Mouse (Mus musculus) kidney, postnatal 0 days (tissue): ENCODE results near the gene Mcrip2. TPM values are rescaled to one million over a fixed set of nuclear protein-coding genes. Genes with fewer than 3 reads are reported as not detected.

Experiments
- ATAC-seq: fragments of 200-750 bp; cut with Nextera tagmentation; replicated peaks from 2 replicates; pipeline ENCODE4 v1.8.0; 2017; ENCODE audit warnings: low read depth, moderate number of reproducible peaks, moderate TSS enrichment, moderate library complexity; ENCODE audit not compliant: low FRiP score
- DNase-seq: peaks from one replicate; pipeline ENCODE4 v3.0.0-alpha.2; 2016; ENCODE audit warnings: low spot score
- H3K27ac ChIP-seq: fragments of 300-500 bp; sonication (generic); 2 replicates; pipeline ENCODE4 v1.5.1; 2014; ENCODE audit warnings: mild to moderate bottlenecking
- H3K27me3 ChIP-seq: fragments of 300-500 bp; sonication (generic); 2 replicates; pipeline ENCODE4 v1.6.1; 2014; ENCODE audit warnings: low read length, mixed read lengths; ENCODE audit not compliant: insufficient read depth
- H3K36me3 ChIP-seq: fragments of 300-500 bp; sonication (generic); 2 replicates; pipeline ENCODE4 v1.6.1; 2014; ENCODE audit warnings: low read length, mixed read lengths; ENCODE audit not compliant: insufficient read depth
- H3K4me1 ChIP-seq: fragments of 300-500 bp; sonication (generic); replicated peaks from 2 replicates; pipeline ENCODE4 v1.6.1; 2014; ENCODE audit warnings: antibody characterized with exemption, low read length, mixed read lengths; ENCODE audit not compliant: insufficient read depth
- H3K4me2 ChIP-seq: fragments of 300-500 bp; sonication (generic); 2 replicates; pipeline ENCODE4 v1.6.1; 2014; ENCODE audit warnings: mild to moderate bottlenecking, low read length, moderate library complexity, mixed read lengths
- H3K4me3 ChIP-seq: fragments of 300-500 bp; sonication (generic); replicated peaks from 2 replicates; pipeline ENCODE4 v1.5.1; 2014; ENCODE audit warnings: low read depth, low read length
- H3K9ac ChIP-seq: fragments of 300-500 bp; sonication (generic); 2 replicates; pipeline ENCODE4 v1.6.1; 2014; ENCODE audit warnings: low read depth, low read length
- H3K9me3 ChIP-seq: fragments of 300-500 bp; sonication (generic); replicated peaks from 2 replicates; pipeline ENCODE4 v1.6.1; 2016; ENCODE audit warnings: low read length, inconsistent platforms, mixed read lengths
- CTCF ChIP-seq: IDR thresholded peaks from 2 replicates; pipeline ENCODE4 v1.5.1; 2016; ENCODE audit warnings: antibody characterized with exemption, low read depth, mild to moderate bottlenecking, moderate library complexity
- whole genome bisulfite sequencing: fragments of 180-500 bp; shearing (Covaris S2); extraction: QIAGEN DNeasy Blood & Tissue Kit; methylation state at CpG from one replicate; pipeline ENCODE4 v1.1.7; 2014; 5-methylcytosine and 5-hydroxymethylcytosine counted together
- polyA plus RNA-seq: library from polyadenylated mRNA; unstranded; fragments of >200 nt; fragmentation: Nextera tagmentation; extraction: Ambion mirVana; gene quantifications from 2 replicates; pipeline ENCODE4 v1.2.1, GENCODE M21; 2015

Gene Mcrip2
- polyA plus RNA-seq, 1 experiment from 2014 or later, result 138 TPM

DNA sequence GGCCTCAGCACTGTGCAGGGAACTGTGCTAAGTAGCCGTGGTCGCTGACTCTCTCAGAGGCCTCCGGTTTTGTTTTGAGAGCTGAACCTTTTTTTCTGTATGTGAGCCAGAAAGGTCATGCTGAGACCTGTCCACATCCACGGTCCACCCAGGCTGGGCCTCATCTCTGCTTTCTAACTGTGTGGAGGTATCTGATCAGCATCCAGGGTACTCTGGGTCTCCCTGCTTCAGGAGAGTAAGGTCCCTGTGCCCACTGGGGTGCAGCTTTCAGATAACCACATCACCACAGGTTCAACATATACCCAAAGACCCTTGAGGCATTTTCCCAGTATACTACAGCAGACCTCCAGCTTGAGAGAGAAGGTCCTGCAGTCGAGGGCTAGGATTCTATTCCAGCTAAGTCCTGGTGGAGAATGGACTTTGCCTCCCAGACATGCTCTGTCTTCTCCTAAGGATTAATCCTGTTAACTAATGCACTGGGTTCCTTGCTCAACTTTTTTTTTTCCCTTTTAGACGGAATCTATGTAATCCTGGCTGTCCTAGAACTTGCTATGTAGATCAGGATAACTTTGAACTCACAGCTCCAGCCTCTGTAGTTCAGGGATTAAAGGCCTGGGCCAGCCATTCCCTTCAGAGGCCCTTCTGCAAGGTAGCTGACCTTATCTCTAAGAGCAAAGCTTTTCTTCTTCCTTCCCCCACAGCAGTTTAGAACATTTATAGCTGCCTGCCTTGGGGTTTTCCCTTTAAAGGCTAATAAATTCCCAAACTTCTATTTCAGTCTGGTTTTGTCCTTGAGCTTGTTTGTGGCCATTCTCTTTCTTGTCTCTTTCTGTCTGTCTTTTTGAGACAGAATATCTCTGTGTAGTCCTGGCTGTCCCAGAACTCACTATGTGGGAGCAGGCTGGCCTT is 6.6 kb downstream of the Mcrip2 start:
- H3K27me3 ChIP-seq, result no peaks in the 10 kb centered on the region
- 10% methylated on average over 6 of the region's 6 CpGs for WGBS
- peak overlapping the region; percentile 82 for H3K27ac ChIP-seq
- peaks cover 5% of the 10 kb centered on the region for H3K4me1 ChIP-seq
- H3K4me2 ChIP-seq, result peak overlapping the region; percentile 96
- no peak for TF ChIP-seq CTCF
- H3K9me3 ChIP-seq, result no peaks in the 10 kb centered on the region
- peak; percentile 6; the same call in 1 of the 2 replicates for ATAC-seq
- peak overlapping the region; percentile 71 for H3K9ac ChIP-seq
- DNase-seq, result no peak
- H3K36me3 ChIP-seq, result no peaks in the 10 kb centered on the region
- peak overlapping the region; percentile 65 for H3K4me3 ChIP-seq

DNA sequence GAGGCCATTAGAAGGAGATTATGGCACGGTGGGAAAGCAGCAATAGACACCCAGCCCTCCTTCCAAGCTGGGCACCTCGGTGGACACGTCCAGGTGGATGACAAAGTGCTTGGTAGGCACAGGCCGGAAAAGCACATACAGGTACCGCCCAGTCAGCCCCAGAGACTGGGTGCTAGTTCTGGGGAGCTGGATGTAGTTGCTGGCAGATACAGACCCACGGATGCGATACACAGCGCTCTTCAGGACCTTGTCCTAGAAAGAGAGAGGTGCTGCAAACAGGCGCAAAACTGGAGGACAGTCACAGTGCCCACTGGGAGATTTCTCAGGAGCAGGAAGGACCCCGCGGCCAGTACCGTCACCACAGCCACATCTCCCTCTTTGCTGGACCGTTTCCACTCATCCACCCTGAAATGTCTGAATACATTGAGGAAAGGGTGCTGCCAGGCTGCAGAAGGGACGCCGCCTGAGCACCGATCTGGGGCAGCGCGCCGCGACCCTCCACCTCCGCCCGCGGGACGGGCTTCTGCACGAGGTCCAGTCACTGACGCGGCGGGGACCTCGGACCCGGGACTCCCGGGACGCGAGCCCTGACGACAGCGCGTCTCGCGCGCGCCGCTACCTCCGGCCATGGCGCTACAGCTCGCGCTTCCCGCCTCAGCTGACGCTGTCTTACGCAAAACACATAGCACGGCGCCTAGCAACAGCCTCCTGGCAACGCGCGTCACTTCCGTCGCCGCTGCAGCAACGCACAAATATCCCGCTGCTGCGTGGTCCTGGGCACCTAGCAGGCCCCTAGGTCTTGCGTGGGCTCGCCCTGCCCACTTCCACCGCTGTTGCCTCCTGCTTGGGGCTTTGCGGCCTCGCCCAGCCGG is 7.5 kb downstream of the Mcrip2 start, which contains the start of gene Wdr90:
Wdr90 (minus strand) TSS at position 670 of the 872 bp plus-strand sequence.
- Histone ChIP-seq H3K27ac (peak within 1 kb of the TSS; percentile 82), H3K9ac (peak within 1 kb of the TSS; percentile 71), H3K4me1 (peaks cover 5% of the 10 kb centered on the region), H3K27me3 (no peaks in the 10 kb centered on the region), H3K4me2 (peak within 1 kb of the TSS; percentile 96), H3K36me3 (no peaks in the 10 kb centered on the region), H3K4me3 (peak within 1 kb of the TSS; percentile 65), H3K9me3 (no peaks in the 10 kb centered on the region)
- DNase-seq, result peak; percentile 95
- 2% methylated on average over 65 of the region's 65 CpGs for WGBS
- TF ChIP-seq CTCF, result peak; percentile 30; the same call in 1 of the 2 replicates
- peak; percentile 86 for ATAC-seq

DNA sequence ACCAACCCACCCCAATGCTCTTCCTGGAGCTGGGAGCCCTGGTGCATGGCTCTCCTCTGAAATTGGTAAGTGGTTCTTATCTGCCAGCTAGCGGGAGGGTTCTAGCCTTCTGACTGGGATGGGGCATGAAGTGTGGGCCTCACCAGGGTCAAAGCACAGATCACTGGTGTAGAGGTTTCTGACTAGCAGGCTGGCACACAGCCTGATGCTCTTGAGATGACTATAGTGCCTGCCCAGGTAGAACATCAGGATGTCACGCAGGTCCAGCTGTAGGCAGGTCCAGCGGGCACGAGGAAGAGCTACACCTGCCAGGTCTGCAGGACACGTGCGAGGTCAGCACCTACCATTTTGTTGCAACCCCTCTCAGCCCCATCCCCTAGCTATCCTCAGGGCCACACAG is 8.3 kb downstream of the Mcrip2 start:
- peak overlapping the region; percentile 65; the same call in 1 of the 2 replicates for H3K4me3 ChIP-seq
- peak overlapping the region; percentile 71; the same call in 1 of the 2 replicates for H3K9ac ChIP-seq
- WGBS, result 90% methylated on average over 6 of the region's 6 CpGs
- 0 out of 2 replicates have a peak, but pooled peaks cover 6% of the 10 kb centered on the region for H3K36me3 ChIP-seq
- no peak for TF ChIP-seq CTCF
- H3K4me2 ChIP-seq, result no peak overlapping the region; the same call in 1 of the 2 replicates
- peaks cover 5% of the 10 kb centered on the region for H3K4me1 ChIP-seq
- H3K27ac ChIP-seq, result no peak overlapping the region
- no peaks in the 10 kb centered on the region for H3K9me3 ChIP-seq
- ATAC-seq (no peak), DNase-seq (no peak)
- H3K27me3 ChIP-seq, result no peaks in the 10 kb centered on the region

DNA sequence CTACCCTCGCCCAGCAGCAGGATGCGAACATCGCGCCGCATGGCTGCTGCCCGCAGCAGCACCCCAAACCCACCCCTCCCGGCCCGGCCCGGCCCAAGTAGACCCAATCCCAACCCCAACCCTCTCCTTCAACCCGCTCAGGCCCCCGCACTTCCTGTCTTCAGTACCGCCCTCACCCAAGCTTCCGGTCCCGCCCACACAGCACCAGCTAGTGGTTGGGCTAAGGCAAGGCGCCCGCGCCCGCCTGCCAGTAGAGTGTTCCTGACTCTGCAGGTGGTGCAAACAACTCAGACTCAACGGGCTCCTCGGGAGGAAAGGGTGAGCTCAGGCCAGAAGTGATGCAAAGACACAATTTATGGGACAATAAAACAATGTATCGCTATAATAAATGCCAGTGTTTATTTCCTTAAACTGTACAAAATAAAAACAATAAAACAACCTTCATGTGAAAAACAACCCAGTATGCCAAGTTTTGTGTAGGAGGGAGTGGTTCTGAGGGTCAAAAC is 24.1 kb downstream of the Mcrip2 start, which contains the start of gene Rhot2:
Rhot2 (minus strand) TSS at position 456 of the 506 bp plus-strand sequence.
- Histone ChIP-seq H3K36me3 (peaks cover 32% of the 10 kb centered on the region), H3K4me3 (peak within 1 kb of the TSS; percentile 86), H3K9me3 (no peaks in the 10 kb centered on the region), H3K27me3 (no peaks in the 10 kb centered on the region), H3K4me1 (peaks cover 5% of the 10 kb centered on the region), H3K27ac (peak within 1 kb of the TSS; percentile 89), H3K4me2 (peak within 1 kb of the TSS; percentile 98), H3K9ac (peak within 1 kb of the TSS; percentile 84)
- peak; percentile 91 for ATAC-seq
- peak; percentile 97 for DNase-seq
- TF ChIP-seq CTCF, result peak; percentile 77
- WGBS, result 1% methylated on average over 21 of the region's 21 CpGs

DNA sequence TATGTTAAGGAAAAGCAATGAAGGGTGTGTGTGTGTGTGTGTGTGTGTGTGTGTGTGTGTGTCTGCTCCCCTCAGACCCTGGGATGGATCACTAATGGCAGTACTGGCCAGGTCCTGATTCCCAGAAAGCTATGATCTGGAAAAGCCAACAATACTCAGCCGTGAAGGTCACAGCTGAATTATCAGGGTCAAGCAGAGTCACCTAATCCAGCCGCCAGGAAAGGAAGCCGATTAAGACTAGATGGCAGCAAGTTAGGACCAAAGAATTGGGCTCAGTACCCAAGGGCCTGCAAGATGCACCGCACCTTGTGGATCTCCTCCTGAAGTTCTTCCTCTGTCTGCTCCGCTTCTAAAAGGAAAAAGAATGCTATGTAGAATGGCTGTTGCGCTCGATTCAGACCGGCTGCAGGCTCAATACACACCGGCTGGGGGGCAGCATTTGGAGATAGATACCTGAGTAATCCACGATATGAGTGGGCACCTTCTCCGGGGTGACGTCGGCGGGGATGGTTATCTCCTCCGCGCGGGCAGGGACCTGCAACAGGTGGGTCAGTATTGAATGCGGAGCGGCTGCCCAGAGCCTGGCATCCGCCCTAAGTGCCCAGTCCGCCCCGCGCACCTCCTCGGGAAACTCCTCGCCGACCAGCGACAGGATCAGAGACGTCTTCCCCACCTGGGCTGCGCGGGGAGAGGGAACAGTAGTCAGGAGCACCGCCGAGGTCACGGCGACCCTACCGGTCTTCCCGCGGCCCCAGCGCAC is 24.7 kb downstream of the Mcrip2 start:
- no peaks in the 10 kb centered on the region for H3K9me3 ChIP-seq
- WGBS, result 1% methylated on average over 31 of the region's 38 CpGs
- ATAC-seq (peak; percentile 15), DNase-seq (peak; percentile 39)
- no peak for TF ChIP-seq CTCF
- H3K27ac ChIP-seq, result peak overlapping the region; percentile 89
- peaks cover 38% of the 10 kb centered on the region for H3K36me3 ChIP-seq
- H3K4me1 ChIP-seq, result peaks cover 5% of the 10 kb centered on the region
- peak overlapping the region; percentile 98 for H3K4me2 ChIP-seq
- peak overlapping the region; percentile 84 for H3K9ac ChIP-seq
- no peaks in the 10 kb centered on the region for H3K27me3 ChIP-seq
- H3K4me3 ChIP-seq, result peak overlapping the region; percentile 86
